Mouse (Mus musculus) C2C12 (cell line): ENCODE data around the gene Ap2a1.

ENCODE experiments used
- CEBPB ChIP-seq: IDR thresholded peaks from one replicate; pipeline ENCODE4 v1.6.1; 2011; ENCODE audit warnings: low read depth, mild to moderate bottlenecking, control low read depth, moderate library complexity
- CTCF ChIP-seq: IDR thresholded peaks from one replicate; pipeline ENCODE4 v1.5.1; 2011; ENCODE audit not compliant: control insufficient read depth, insufficient read depth, insufficient read length
- FOSL1 ChIP-seq: IDR thresholded peaks from one replicate; pipeline ENCODE4 v1.8.0; 2011; ENCODE audit warnings: mild to moderate bottlenecking, low read length; ENCODE audit not compliant: poor library complexity, insufficient read depth, severe bottlenecking
- MAX ChIP-seq: IDR thresholded peaks from one replicate; pipeline ENCODE4 v1.6.1; 2011; ENCODE audit warnings: mild to moderate bottlenecking, control low read depth
- MYOD1 ChIP-seq: IDR thresholded peaks from one replicate; pipeline ENCODE4 v1.6.1; 2011; ENCODE audit warnings: low read depth; ENCODE audit not compliant: control insufficient read depth, insufficient read length
- MYOG ChIP-seq: IDR thresholded peaks from one replicate; pipeline ENCODE4 v1.6.1; 2011; ENCODE audit not compliant: control insufficient read depth, insufficient read length; ENCODE audit errors: extremely low read depth
- USF1 ChIP-seq: IDR thresholded peaks from one replicate; pipeline ENCODE4 v1.6.1; 2011; ENCODE audit warnings: low read depth, mild to moderate bottlenecking, control low read depth, moderate library complexity

GRCm38 (mm10) chr7:44959281-44959680 lies 30.0 kb upstream of the Ap2a1 start:
- TF ChIP-seq CTCF (no peak), USF1 (no peak), MAX (no peak), CEBPB (no peak), FOSL1 (no peak), MYOG (no peak), MYOD1 (no peak)
